Mouse (Mus musculus) lung, postnatal 0 days (tissue): ENCODE measurements around the gene Gm8279. TPM values are rescaled to one million over a fixed set of nuclear protein-coding genes. Genes with fewer than 3 reads are reported as not detected.
"Not testable (repeated sequence)": the region's sequence is repeated elsewhere in the genome, so short reads cannot be mapped to it uniquely, and the experiment has no call there.

ENCODE experiments used
- ATAC-seq: fragments of 200-750 bp; cut with Nextera tagmentation; 2 replicates; pipeline ENCODE4 v1.8.0; 2017; ENCODE audit warnings: moderate library complexity
- DNase-seq: peaks from one replicate; pipeline ENCODE4 v3.0.0-alpha.2; 2016; ENCODE audit warnings: low spot score
- H3K27ac ChIP-seq: fragments of 300-500 bp; sonication (generic); 2 replicates; pipeline ENCODE4 v1.5.1; 2014; ENCODE audit warnings: antibody characterized with exemption, mild to moderate bottlenecking, low read length, mixed read lengths
- H3K27me3 ChIP-seq: fragments of 300-500 bp; sonication (generic); replicated peaks from 2 replicates; pipeline ENCODE4 v1.6.1; 2014; ENCODE audit warnings: low read length, mixed read lengths; ENCODE audit not compliant: insufficient read depth
- H3K36me3 ChIP-seq: fragments of 300-500 bp; sonication (generic); 2 replicates; pipeline ENCODE4 v1.6.1; 2014; ENCODE audit warnings: low read length, mixed read lengths; ENCODE audit not compliant: insufficient read depth
- H3K4me1 ChIP-seq: fragments of 300-500 bp; sonication (generic); 2 replicates; pipeline ENCODE4 v1.6.1; 2014; ENCODE audit warnings: antibody characterized with exemption, low read depth, low read length, mixed read lengths; ENCODE audit not compliant: insufficient read depth
- H3K4me2 ChIP-seq: fragments of 300-500 bp; sonication (generic); replicated peaks from 2 replicates; pipeline ENCODE4 v1.6.1; 2014; ENCODE audit warnings: low read depth, mild to moderate bottlenecking, low read length, moderate library complexity, mixed read lengths
- H3K4me3 ChIP-seq: fragments of 300-500 bp; sonication (generic); 2 replicates; pipeline ENCODE4 v1.5.1; 2014; ENCODE audit warnings: low read depth, low read length
- H3K9ac ChIP-seq: fragments of 300-500 bp; sonication (generic); replicated peaks from 2 replicates; pipeline ENCODE4 v1.6.1; 2014; ENCODE audit warnings: low read depth, mild to moderate bottlenecking
- H3K9me3 ChIP-seq: fragments of 300-500 bp; sonication (generic); 2 replicates; pipeline ENCODE4 v1.6.1; 2016; ENCODE audit warnings: low read length, mixed read lengths
- WGBS: fragments of 180-500 bp; shearing (Covaris S2); extraction: QIAGEN DNeasy Blood & Tissue Kit; methylation state at CpG from one replicate; pipeline ENCODE4 v1.1.7; 2014; 5-methylcytosine and 5-hydroxymethylcytosine counted together
- polyA plus RNA-seq: library from polyadenylated mRNA; unstranded; fragments of >200 nt; fragmentation: Nextera tagmentation; extraction: Ambion mirVana; gene quantifications from 2 replicates; pipeline ENCODE4 v1.2.1, GENCODE M21; 2015

Gm8279 gene
- polyA plus RNA-seq, result not detected in 2 replicates

DNA sequence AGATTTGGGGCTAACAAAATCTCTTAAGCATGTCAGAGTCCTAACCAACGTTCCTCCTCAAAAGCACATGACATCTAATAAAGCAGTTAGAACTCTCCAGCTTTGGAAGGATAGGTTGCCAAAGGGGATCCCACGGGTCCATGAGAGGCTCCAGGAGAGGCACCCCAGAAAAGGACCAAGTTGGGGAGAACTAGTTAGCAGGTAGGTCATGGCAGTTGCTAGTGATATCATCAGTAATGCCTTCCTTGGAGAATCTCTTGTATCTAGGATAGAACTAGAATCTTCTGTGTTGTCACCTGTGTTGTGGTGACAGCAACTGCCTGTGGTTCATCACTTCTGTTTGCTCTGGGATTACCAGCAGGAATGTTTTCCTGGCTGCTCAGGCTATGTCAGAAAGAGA lies at the start of gene Gm8279:
TSS of gene Gm8279 (plus strand) at position 301 of the 400 bp plus-strand sequence.
- 61% methylated on average over 2 of the region's 2 CpGs for WGBS
- not testable (repeated sequence) for H3K4me3 ChIP-seq

DNA sequence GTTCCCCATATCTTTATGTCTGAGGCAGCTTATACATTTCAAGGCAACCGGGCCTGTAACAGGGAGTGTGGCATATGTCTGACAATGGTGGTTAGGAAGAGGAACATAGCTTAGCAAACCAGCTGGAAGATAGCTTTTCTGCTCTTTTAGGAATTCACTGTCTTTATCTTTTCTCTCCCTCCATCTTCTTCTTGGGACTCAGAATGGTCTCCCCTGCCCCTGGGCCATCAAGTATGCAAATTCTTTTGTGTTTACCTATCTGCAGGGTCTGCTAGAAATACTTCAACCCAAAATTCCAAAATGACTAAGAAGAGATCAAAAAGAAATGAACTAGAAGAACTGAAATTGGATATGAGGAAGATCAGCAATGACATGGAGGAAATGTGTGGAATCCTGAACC lies 32.9 kb downstream of the Gm8279 start, which contains the start of gene Gm3317:
TSS of gene Gm3317 (plus strand) at position 301 of the 400 bp plus-strand sequence.
- H3K27me3 ChIP-seq, H3K4me1 ChIP-seq, H3K9me3 ChIP-seq, ATAC-seq, H3K27ac ChIP-seq, DNase-seq, H3K4me2 ChIP-seq, H3K36me3 ChIP-seq, H3K4me3 ChIP-seq, H3K9ac ChIP-seq: not testable (repeated sequence)
- WGBS, result no CpG with 5 or more reads among the region's 1 CpGs

More for the DNA sequence above, at the start of gene Gm8279:
- ATAC-seq, H3K4me2 ChIP-seq, H3K27me3 ChIP-seq, DNase-seq, H3K4me1 ChIP-seq, H3K27ac ChIP-seq, H3K9ac ChIP-seq, H3K9me3 ChIP-seq, H3K36me3 ChIP-seq: not testable (repeated sequence)

DNA sequence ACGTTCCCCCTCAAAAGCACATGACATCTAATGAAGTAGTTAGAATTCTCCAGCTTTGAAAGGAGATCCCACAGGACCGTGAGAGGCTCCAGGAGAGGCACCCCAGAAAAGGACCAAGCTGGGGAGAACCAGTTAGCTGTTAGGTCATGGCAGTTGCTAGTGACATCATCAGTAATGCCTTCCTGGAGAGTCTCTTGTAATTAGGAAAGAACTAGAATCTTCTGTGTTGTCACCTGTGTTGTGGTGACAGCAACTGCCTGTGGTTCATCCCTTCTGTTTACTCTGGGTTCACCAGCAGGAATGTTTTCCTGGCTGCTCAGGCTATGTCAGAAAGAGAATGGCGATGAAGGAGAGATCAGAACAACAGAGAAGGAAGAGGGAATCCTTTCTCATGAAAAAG lies 54.2 kb downstream of the Gm8279 start, which contains the start of gene Gm8271:
TSS of gene Gm8271 (plus strand) at position 301 of the 400 bp plus-strand sequence.
- H3K4me3 ChIP-seq, H3K36me3 ChIP-seq, H3K4me2 ChIP-seq, DNase-seq, H3K27me3 ChIP-seq, H3K9ac ChIP-seq, H3K9me3 ChIP-seq, H3K27ac ChIP-seq, H3K4me1 ChIP-seq, ATAC-seq: not testable (repeated sequence)
- WGBS, result no CpG with 5 or more reads among the region's 3 CpGs

Other genes with a start within 250 kb of the Gm8279 start
- not detected in 2 replicates for gene Gm3278, start 239.1 kb upstream of the Gm8279 start, polyA plus RNA-seq
- not detected in 2 replicates for gene Gm8297, start 147.6 kb upstream of the Gm8279 start, polyA plus RNA-seq
- not detected in 2 replicates for gene Gm3298, start 115.6 kb upstream of the Gm8279 start, polyA plus RNA-seq
- gene 4930555G01Rik, start 80.9 kb upstream of the Gm8279 start, polyA plus RNA-seq, result not detected in 2 replicates
- gene Gm8281, start 60.5 kb upstream of the Gm8279 start, polyA plus RNA-seq, result 0.37 and 0.46 TPM in 2 replicates
- gene Gm3317, start 33.0 kb downstream of the Gm8279 start, polyA plus RNA-seq, result not detected in 2 replicates
- gene Gm8271, start 54.3 kb downstream of the Gm8279 start, polyA plus RNA-seq, result not detected in 2 replicates
- gene Gm3526, start 129.1 kb downstream of the Gm8279 start, polyA plus RNA-seq, result not detected in 2 replicates
- gene Gm3542, start 203.4 kb downstream of the Gm8279 start, polyA plus RNA-seq, result not detected in 2 replicates